Mouse (Mus musculus) olfactory bulb, adult 2 months (tissue): ENCODE data around the gene Nudt1.

Source experiments
- CTCF ChIP-seq: fragments of 200-500 bp; IDR thresholded peaks from 2 replicates; pipeline ENCODE4 v1.5.1; 2012; ENCODE audit warnings: low read depth, mild to moderate bottlenecking, low read length, moderate library complexity; ENCODE audit not compliant: insufficient read depth
- POLR2A ChIP-seq: fragments of 200-500 bp; IDR thresholded peaks from 2 replicates; pipeline ENCODE4 v1.6.1; 2012; ENCODE audit warnings: mild to moderate bottlenecking, low read depth, low read length, moderate library complexity; ENCODE audit not compliant: insufficient read depth

- TF ChIP-seq POLR2A, result no peak
- TF ChIP-seq CTCF, result no peak
Observed at GRCm38 (mm10) chr5:140307602-140308001, 13.9 kb upstream of the Nudt1 start.
